Mouse (Mus musculus) kidney, adult 8-10 months (tissue): ENCODE measurements around the gene Fer.
A peak's percentile ranks its signal among the peaks of the same experiment; 100 is the strongest.
"Not testable (repeated sequence)": the region's sequence is repeated elsewhere in the genome, so short reads cannot be mapped to it uniquely, and the experiment has no call there.

Source experiments
- DNase-seq, 2 experiments: peaks; one replicate each; pipeline ENCODE4 v3.0.0; 2022

The Fer gene

GRCm38 (mm10) chr17:63863012-63863630 is at the start of gene Fer:
Gene Fer (plus strand): TSS chr17:63863062.
- DNase-seq: no peak

GRCm38 (mm10) chr17:63813552-63813951 is 49.3 kb upstream of the Fer start:
- no peak for DNase-seq

- DNase-seq: no peak
These were observed 44.3 kb upstream of the Fer start for GRCm38 (mm10) chr17:63818444-63819027.

GRCm38 (mm10) chr17:63824141-63824540 is 38.7 kb upstream of the Fer start:
- no peak for DNase-seq

DNA sequence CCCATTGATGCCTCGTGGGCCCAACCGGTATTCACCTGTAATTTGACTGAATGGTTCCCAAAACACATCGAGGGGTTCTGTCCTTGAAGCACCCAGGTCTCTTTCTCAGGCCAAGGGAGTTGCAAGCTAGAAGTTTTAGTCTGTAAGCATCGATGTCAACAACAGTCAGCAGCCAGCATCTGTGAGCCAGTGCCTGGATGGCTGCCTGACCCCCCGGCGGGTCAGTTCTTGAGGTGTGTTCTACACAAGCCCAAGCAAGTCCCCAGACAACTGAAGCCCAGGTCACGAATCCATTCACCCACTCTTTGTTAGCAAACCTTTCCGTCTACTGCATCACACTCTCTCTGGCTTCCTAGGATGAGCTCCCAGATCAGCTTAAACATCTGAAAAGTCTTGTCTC is 36.7 kb upstream of the Fer start:
- no peak for DNase-seq

- no peak for DNase-seq
These were observed 36.1 kb upstream of the Fer start for GRCm38 (mm10) chr17:63826767-63827166.

DNA sequence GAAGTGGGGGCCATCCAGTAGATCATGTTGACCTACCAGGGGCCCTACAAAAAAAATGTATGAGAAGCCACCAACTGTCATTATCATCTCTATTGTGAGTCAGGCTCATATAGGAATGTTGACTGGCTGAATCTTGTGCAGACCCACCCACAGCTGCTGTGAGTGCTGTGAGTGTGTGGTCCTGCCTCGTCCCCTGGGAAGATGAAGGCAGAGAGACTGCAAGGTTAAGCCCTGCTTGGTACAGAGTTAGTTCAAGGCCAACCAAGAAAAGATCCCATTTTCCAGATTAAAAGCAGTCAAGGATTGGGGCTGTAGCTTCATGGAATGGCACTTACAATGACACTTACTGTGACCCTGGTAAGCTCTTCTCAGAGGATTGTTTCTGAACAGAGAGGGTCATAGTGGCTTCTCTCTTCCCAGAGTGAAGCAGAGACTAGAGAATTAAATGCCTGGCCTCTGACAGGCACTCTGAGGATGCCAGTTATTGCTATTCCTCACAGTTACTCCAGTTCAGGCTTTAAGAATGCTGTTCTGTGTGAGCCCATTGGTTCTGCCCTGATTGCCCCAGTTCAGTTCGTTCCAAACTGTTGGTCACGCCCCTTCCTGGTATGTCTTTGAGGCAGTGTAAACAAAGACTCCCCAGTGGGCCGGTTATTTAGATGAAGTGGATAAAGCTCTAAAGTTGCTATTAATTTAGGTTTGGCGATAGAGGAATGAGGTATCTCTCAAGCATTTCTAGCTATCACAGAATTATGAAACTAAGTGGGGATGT is 34.1 kb upstream of the Fer start:
- DNase-seq: no peak

DNA sequence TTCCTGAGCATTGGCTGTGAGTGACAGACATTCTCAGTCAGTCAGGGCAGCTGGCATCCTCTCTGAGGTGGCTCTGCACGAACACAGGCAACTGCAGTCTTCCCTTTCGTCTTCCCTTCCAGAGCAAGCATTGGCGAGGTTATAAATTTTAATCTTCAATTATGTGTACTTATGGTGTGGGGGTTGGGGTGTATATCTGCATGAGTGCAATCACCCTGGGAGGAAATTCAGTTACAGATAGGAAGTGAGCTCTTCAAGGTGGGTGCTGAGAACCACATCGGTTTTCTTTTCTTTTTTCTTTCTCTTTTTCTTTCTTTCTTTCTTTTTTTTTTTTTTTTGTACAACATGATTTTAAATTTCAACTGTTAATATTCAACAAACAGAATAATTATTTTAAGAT is 31.3 kb upstream of the Fer start:
- DNase-seq: no peak

DNA sequence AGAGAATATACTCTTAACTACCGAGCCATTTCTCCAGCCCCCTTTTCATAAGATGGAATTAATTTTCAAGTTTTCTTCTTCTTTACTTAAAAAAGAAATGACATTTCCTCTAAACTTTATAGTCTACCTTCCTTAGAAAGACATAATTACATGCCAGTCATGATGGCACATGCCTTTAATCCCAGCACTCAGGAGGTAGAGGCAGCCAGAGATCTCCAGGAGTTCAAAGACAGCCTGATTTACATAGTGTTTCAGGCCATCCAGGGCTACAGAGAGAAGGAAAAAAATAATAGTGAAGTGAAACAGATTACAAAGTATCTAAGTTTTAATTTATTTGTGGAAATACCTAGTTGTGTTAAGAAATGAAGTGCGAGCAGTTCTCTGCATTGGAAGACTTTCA is 26.6 kb upstream of the Fer start:
- no peak for DNase-seq

DNA sequence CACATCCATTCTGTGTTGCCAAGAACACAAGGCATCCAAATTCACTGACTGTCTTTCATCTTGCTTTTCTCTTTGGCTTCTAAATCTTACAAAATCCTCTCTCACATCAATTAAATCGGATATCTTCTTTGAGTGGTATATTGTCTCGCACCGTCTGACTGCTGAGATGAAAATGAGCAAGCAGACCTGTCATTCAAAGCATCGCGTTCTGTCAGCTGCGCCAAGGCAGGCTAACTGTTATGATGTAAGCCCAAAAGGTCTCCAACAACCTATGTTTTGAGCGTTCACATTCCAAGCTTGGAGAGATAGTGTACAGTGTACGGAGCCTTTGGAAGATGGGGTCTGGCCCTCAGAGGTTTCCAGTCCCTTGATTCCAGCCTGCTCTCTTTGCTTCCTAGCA is 26.2 kb upstream of the Fer start:
- no peak for DNase-seq

- DNase-seq: no peak
These were observed 24.7 kb upstream of the Fer start for GRCm38 (mm10) chr17:63838144-63838543.

- DNase-seq: no peak
These were observed 23.1 kb upstream of the Fer start for GRCm38 (mm10) chr17:63839636-63840269.

DNA sequence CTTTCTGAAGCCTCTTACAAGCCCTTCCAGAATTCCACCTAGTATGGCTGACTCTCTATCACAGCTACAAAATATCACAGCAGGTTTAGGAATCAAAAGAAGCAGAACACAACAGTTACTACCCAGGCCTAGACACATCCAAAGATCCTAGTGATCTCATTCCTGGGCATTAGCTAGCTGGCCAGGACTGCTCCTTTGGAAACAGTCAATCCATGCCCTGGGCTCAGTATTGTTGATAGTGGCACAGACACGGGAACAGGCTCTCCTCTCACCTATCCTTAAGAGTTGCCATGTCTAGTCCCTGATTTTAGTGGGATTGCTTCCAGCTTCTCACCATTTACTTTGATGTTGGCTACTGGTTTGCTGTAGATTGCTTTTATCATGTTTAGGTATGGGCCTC is 20.6 kb upstream of the Fer start:
- no peak for DNase-seq

- DNase-seq: no peak
These were observed 17.9 kb upstream of the Fer start for GRCm38 (mm10) chr17:63844936-63845335.

DNA sequence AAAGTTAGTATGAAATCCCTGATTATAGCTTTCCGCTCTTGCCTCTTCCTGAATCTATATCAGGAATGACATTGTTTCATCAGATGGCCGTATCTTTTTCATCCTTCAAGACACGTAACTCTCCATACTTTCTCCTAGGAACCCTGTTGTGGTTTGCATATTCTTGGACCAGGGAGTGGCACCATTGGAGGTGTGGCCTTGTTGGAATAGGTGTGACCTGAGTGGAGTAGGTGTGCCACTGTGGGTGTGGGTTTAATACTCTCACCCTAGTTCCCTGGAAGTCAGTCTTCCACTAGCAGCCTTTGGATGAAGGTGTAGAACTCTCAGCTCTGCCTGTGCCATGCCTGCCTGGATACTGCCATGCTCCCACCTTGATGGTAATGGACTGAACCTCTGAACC is 17.1 kb upstream of the Fer start:
- DNase-seq: not testable (repeated sequence)

DNA sequence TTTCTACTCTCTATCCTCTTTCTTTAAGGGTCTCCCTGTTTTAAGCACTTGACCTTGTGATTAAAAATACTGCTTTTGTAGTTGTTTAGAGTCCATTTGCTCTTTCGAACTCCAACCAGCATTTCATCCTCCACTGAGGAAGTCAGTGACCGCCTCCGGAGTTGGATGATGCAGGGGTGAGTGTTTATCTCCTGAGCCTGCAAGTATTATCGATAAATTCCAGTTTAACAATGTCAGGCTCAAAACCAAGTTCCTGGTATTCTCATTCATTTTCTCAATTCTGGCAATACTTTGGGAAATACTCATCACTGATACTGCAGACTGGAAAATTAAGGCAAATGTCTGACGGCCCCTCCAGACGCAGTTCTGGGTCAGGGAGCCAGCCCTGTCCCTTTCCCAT is 13.7 kb upstream of the Fer start:
- DNase-seq: no peak

- DNase-seq: peak; percentile 81 to 82
These were observed 13.3 kb upstream of the Fer start for GRCm38 (mm10) chr17:63849566-63849965.

DNA sequence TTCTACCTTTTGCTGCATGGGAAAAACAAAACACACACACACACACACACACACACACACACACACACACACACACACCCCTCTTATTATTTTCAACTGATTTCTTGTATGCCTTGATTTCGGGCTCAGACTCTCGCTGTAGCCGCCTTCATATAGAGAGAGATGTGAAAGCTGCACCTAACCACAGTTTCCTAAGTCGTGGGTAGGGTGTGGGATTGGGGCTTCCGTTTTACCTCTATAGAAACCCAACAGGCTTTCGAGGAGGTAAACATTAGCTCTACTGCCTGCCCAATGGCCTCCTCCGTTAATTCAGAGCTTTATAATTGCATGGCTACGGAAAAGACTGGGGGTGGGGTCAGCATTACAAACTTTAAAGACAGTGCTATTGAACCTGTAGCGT is 12.8 kb upstream of the Fer start:
- no peak for DNase-seq

DNA sequence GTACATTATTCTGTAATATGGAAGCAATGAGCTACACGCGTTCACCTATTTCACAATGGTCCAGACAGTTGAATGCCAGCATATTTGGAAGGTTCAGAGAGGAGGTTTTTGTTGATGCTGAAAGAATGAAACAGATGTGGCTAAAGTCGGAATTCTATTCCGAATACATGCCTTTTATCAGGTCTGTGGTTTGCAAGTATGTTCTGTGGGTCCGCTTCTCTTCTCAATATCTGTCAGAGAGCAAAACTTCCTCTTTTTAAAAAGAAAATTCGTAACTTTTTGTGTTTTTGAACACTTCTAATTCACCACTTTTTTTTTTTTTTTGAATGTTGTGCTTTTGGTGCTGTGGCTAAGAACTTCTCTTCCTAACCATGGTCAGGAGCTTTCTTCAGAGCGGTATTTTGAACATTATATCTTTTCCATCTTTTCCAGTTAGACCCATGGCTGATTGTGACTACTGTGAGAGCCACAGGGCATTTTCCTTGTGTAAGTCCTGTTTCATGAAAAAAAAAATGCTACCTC is 5.8 kb upstream of the Fer start:
- DNase-seq: no peak

- DNase-seq: no peak
These were observed 1.9 kb upstream of the Fer start for GRCm38 (mm10) chr17:63860988-63861387.

- no peak for DNase-seq
These were observed 463 bp upstream of the Fer start for GRCm38 (mm10) chr17:63862399-63862798.

DNA sequence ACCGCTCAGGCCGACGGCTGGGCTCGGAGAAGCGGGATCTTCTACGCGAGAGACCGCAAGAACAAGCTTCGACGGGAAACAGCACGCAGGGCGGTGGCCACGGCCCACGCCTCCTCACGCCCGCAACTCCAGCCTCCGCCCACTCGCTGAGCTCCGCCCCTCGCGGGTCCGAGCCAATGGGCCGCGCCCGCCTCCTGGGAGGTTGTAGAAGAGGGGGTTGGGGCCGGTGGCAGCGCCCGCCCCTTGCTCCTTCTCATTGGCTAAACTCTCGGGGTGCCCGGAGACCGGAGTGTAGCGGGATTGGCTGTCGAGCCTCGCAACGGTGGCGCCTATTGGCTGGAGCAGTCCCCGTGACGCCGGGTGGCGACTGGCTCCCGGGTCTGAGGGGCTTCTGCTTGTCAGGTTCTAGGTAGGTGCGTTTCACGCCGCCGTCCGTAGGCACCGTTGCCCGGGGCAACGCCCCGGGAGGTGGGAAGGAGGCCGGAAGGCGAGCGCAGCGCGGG is 836 bp downstream of the Fer start, which contains the start of gene A930002H24Rik:
A930002H24Rik (minus strand) TSS at position 145 of the 503 bp plus-strand sequence.
- peak; percentile 98 to 99 for DNase-seq

DNA sequence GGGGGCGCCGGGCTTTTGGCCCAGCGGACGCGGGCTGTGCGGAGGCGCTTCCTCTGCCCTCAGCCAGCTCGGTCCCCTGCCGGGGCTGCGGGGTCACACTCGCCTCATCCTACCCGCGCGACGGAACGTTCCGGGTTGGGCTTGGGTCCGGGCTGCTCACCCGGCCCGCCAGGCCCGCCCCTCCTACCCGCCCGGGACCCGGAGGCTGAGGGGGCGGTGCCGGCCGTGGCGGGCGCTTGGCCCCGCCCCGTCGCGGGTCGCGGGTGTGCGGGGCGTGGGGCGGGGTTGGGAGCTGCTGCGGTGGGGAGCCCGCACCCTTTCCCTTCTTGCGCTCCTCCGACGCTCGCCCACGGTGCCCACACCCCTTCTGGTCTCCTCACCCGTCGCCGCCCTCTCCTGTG is 1.3 kb downstream of the Fer start:
- no peak for DNase-seq
